Mouse (Mus musculus) midbrain, postnatal 0 days (tissue): ENCODE measurements around the gene Apbb1ip. TPM values are rescaled to one million over a fixed set of nuclear protein-coding genes. Genes with fewer than 3 reads are reported as not detected.

Experiments used
- ATAC-seq: fragments of 200-750 bp; cut with Nextera tagmentation; 2 replicates; pipeline ENCODE4 v1.8.0; 2017; ENCODE audit warnings: moderate number of reproducible peaks, mild to moderate bottlenecking, moderate TSS enrichment, moderate library complexity; ENCODE audit not compliant: low FRiP score
- DNase-seq: peaks from one replicate; pipeline ENCODE4 v3.0.0-alpha.2; 2015; ENCODE audit warnings: low spot score
- H3K27ac ChIP-seq: fragments of 300-500 bp; sonication (generic); 2 replicates; pipeline ENCODE4 v1.5.1; 2014; ENCODE audit warnings: low read depth, mild to moderate bottlenecking, low read length, mixed read lengths
- H3K27me3 ChIP-seq: fragments of 300-500 bp; sonication (generic); 2 replicates; pipeline ENCODE4 v1.6.1; 2014; ENCODE audit warnings: low read length, control low read depth, mixed read lengths; ENCODE audit not compliant: insufficient read depth
- H3K36me3 ChIP-seq: fragments of 300-500 bp; sonication (generic); 2 replicates; pipeline ENCODE4 v1.6.1; 2014; ENCODE audit warnings: low read length, control low read depth, mixed read lengths; ENCODE audit not compliant: insufficient read depth
- H3K4me1 ChIP-seq: fragments of 300-500 bp; sonication (generic); 2 replicates; pipeline ENCODE4 v1.6.1; 2014; ENCODE audit warnings: mild to moderate bottlenecking, control low read depth, antibody characterized with exemption, low read length, mixed read lengths; ENCODE audit not compliant: insufficient read depth
- H3K4me2 ChIP-seq: fragments of 300-500 bp; sonication (generic); 2 replicates; pipeline ENCODE4 v1.6.1; 2014; ENCODE audit warnings: low read depth, mild to moderate bottlenecking, low read length, mixed read lengths; ENCODE audit not compliant: poor library complexity, severe bottlenecking
- H3K4me3 ChIP-seq: fragments of 300-500 bp; sonication (generic); 2 replicates; pipeline ENCODE4 v1.5.1; 2014; ENCODE audit warnings: low read depth, mild to moderate bottlenecking, low read length, moderate library complexity
- H3K9ac ChIP-seq: fragments of 300-500 bp; sonication (generic); replicated peaks from 2 replicates; pipeline ENCODE4 v1.6.1; 2014; ENCODE audit warnings: mild to moderate bottlenecking, low read length, moderate library complexity, mixed read lengths; ENCODE audit not compliant: poor library complexity, severe bottlenecking
- H3K9me3 ChIP-seq: fragments of 300-500 bp; sonication (generic); 2 replicates; pipeline ENCODE4 v1.6.1; 2016; ENCODE audit warnings: low read length, control low read depth
- CTCF ChIP-seq: IDR thresholded peaks from 2 replicates; pipeline ENCODE4 v1.5.1; 2016; ENCODE audit warnings: antibody characterized with exemption, mild to moderate bottlenecking
- WGBS: fragments of 180-500 bp; shearing (Covaris S2); extraction: QIAGEN DNeasy Blood & Tissue Kit; methylation state at CpG from one replicate; pipeline ENCODE4 v1.1.7; 2014; 5-methylcytosine and 5-hydroxymethylcytosine counted together
- polyA plus RNA-seq: library from polyadenylated mRNA; unstranded; fragments of >200 nt; fragmentation: Nextera tagmentation; extraction: Ambion mirVana; gene quantifications from 2 replicates; pipeline ENCODE4 v1.2.1, GENCODE M21; 2015
- total RNA-seq: library from RNA; depleted of rRNA; stranded (reverse); fragments of >200 nt; gene quantifications from 2 replicates; pipeline ENCODE4 v1.2.3, GENCODE M21; 2014

The Apbb1ip gene
- total and polyA plus RNA-seq, 2 experiments from 2014 or later: 1.0 to 1.4 TPM

- Histone ChIP-seq H3K27ac (no peak overlapping the region), H3K36me3 (no peaks in the 10 kb centered on the region), H3K9me3 (no peaks in the 10 kb centered on the region), H3K9ac (no peak overlapping the region), H3K4me1 (no peaks in the 10 kb centered on the region), H3K4me3 (no peak overlapping the region), H3K27me3 (no peaks in the 10 kb centered on the region), H3K4me2 (no peak overlapping the region)
- no peak for TF ChIP-seq CTCF
- WGBS: 43% methylated on average over 1 of the region's 1 CpGs
- DNase-seq (no peak), ATAC-seq (no peak)
Measured at GRCm38 (mm10) chr2:22784771-22785170, 10.9 kb downstream of the Apbb1ip start.

GRCm38 (mm10) chr2:22788658-22789057 is 14.8 kb downstream of the Apbb1ip start:
- 90% methylated on average over 2 of the region's 2 CpGs for WGBS
- TF ChIP-seq CTCF: no peak
- no peak overlapping the region for H3K27ac ChIP-seq
- H3K4me2 ChIP-seq: no peak overlapping the region
- no peaks in the 10 kb centered on the region for H3K9me3 ChIP-seq
- H3K27me3 ChIP-seq: no peaks in the 10 kb centered on the region
- H3K4me1 ChIP-seq: no peaks in the 10 kb centered on the region
- H3K36me3 ChIP-seq: no peaks in the 10 kb centered on the region
- H3K9ac ChIP-seq: no peak overlapping the region
- DNase-seq (no peak), ATAC-seq (no peak)
- no peak overlapping the region for H3K4me3 ChIP-seq

GRCm38 (mm10) chr2:22789576-22789975 is 15.7 kb downstream of the Apbb1ip start:
- no peak overlapping the region for H3K27ac ChIP-seq
- TF ChIP-seq CTCF: no peak
- H3K9ac ChIP-seq: no peak overlapping the region
- ATAC-seq: no peak
- 61% methylated on average over 1 of the region's 1 CpGs for WGBS
- no peaks in the 10 kb centered on the region for H3K36me3 ChIP-seq
- H3K9me3 ChIP-seq: no peaks in the 10 kb centered on the region
- H3K4me1 ChIP-seq: no peaks in the 10 kb centered on the region
- H3K4me3 ChIP-seq: no peak overlapping the region
- DNase-seq: no peak
- no peak overlapping the region for H3K4me2 ChIP-seq
- H3K27me3 ChIP-seq: no peaks in the 10 kb centered on the region

GRCm38 (mm10) chr2:22790435-22790834 is 16.5 kb downstream of the Apbb1ip start:
- no peak for TF ChIP-seq CTCF
- H3K4me2 ChIP-seq: no peak overlapping the region
- H3K9ac ChIP-seq: no peak overlapping the region
- 53% methylated on average over 1 of the region's 1 CpGs for WGBS
- no peak overlapping the region for H3K4me3 ChIP-seq
- ATAC-seq: no peak
- no peaks in the 10 kb centered on the region for H3K36me3 ChIP-seq
- H3K27ac ChIP-seq: no peak overlapping the region
- H3K27me3 ChIP-seq: no peaks in the 10 kb centered on the region
- H3K9me3 ChIP-seq: no peaks in the 10 kb centered on the region
- no peaks in the 10 kb centered on the region for H3K4me1 ChIP-seq
- DNase-seq: no peak

- no peaks in the 10 kb centered on the region for H3K9me3 ChIP-seq
- H3K9ac ChIP-seq: no peak overlapping the region
- 76% methylated on average over 3 of the region's 3 CpGs for WGBS
- ATAC-seq: no peak
- no peaks in the 10 kb centered on the region for H3K27me3 ChIP-seq
- no peak overlapping the region for H3K4me3 ChIP-seq
- H3K27ac ChIP-seq: no peak overlapping the region
- TF ChIP-seq CTCF: no peak
- H3K36me3 ChIP-seq: no peaks in the 10 kb centered on the region
- no peak for DNase-seq
- H3K4me1 ChIP-seq: no peaks in the 10 kb centered on the region
- no peak overlapping the region for H3K4me2 ChIP-seq
Measured at GRCm38 (mm10) chr2:22795087-22795486, 21.2 kb downstream of the Apbb1ip start.

- Histone ChIP-seq H3K4me3 (no peak overlapping the region), H3K9ac (no peak overlapping the region), H3K4me1 (no peaks in the 10 kb centered on the region), H3K27ac (no peak overlapping the region), H3K9me3 (no peaks in the 10 kb centered on the region), H3K36me3 (no peaks in the 10 kb centered on the region), H3K4me2 (no peak overlapping the region), H3K27me3 (no peaks in the 10 kb centered on the region)
- no peak for TF ChIP-seq CTCF
- DNase-seq (no peak), ATAC-seq (no peak)
Measured at GRCm38 (mm10) chr2:22796487-22796886, 22.6 kb downstream of the Apbb1ip start.
